Comparison of ENCODE assay signal across 8 mouse cellular contexts in the genomic region with DNA sequence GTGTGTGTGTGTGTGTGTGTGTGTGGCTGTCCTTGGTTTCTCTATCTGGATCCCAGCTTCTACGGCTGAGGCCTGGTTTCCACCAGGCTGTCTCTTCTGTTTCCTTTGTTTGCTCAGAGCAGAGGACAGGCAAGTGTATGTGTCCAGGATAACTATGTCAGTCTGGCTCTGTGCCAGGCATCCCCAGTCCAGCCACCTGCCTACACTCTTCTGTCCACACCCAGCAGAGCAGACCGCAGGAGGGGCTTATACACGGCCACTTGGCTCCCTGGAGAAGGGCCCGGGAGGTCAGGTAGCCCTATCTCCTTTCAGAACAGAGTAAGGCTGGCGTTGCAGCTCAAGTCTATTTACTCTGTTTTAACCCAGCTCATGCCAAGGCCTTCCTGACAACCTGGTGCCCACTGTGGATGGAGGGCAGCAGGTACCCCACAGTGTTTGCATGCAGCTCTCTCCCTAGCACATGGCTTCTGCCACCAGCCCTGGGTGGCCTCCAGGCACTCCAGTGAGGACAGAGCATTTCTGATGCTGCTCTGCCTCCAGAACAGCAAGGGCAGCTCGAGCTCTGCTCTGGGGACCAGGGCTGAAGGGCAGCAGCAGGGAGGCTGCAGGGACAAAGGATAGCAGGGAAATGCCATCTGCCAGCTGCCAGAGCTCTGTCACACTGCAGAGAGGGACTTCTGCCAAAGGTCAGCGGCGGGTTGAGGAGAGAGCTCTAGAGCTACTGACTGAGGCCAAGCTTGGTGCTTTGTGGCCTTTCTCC.
A peak's percentile ranks its signal among the peaks of the same experiment; 100 is the strongest.
DNase-seq lines count a peak whose midpoint lies in the region; ATAC-seq and TF ChIP-seq lines count a peak whose summit lies in the region.

No protein-coding gene starts in this region.

- no peaks in the 10 kb centered on the region for H3K4me1 ChIP-seq in kidney, adult 2 months (ENCODE audit: control insufficient read depth, insufficient read depth, low read length)
- H3K4me1 ChIP-seq in heart, embryonic 14.5 days (ENCODE audit: control insufficient read depth in 2 of 2, insufficient read depth in 2 of 2, low read length in 2 of 2): peaks cover 11 to 13% of the 10 kb centered on the region in 2 experiments
- H3K4me1 ChIP-seq in limb, embryonic 13.5 days: peaks cover 5% of the 10 kb centered on the region; the same call in 1 of the 2 replicates
- H3K4me1 ChIP-seq in neural tube, embryonic 12.5 days: peaks cover 44% of the 10 kb centered on the region

- no peaks in the 10 kb centered on the region for H3K9me3 ChIP-seq in heart, embryonic 14.5 days (ENCODE audit: control insufficient read depth, low read length)
- no peaks in the 10 kb centered on the region for H3K9me3 ChIP-seq in limb, embryonic 13.5 days
- no peaks in the 10 kb centered on the region for H3K9me3 ChIP-seq in neural tube, embryonic 12.5 days

- no peaks in the 10 kb centered on the region for H3K27me3 ChIP-seq in kidney, adult 2 months (replicated peaks; ENCODE audit: control insufficient read depth, insufficient read depth, low read length)
- no peaks in the 10 kb centered on the region for H3K27me3 ChIP-seq in heart, embryonic 14.5 days (ENCODE audit: control insufficient read depth, insufficient read depth, low read length)
- H3K27me3 ChIP-seq in limb, embryonic 13.5 days: no peaks in the 10 kb centered on the region
- no peaks in the 10 kb centered on the region for H3K27me3 ChIP-seq in neural tube, embryonic 12.5 days (replicated peaks)

- H3K4me2 ChIP-seq in heart, embryonic 14.5 days (ENCODE audit: low read length): no peak overlapping the region
- H3K4me2 ChIP-seq in limb, embryonic 13.5 days (replicated peaks): no peak overlapping the region
- no peak overlapping the region for H3K4me2 ChIP-seq in neural tube, embryonic 12.5 days (replicated peaks)

- H3K27ac ChIP-seq in kidney, adult 2 months (ENCODE audit: insufficient read depth, low read depth, low read length): no peak overlapping the region
- H3K27ac ChIP-seq in heart, embryonic 14.5 days (replicated peaks in 1 of 2; ENCODE audit: control insufficient read depth in 1 of 2, insufficient read depth in 1 of 2, low read depth in 2 of 2, low read length in 2 of 2): peak overlapping the region; percentile 35 to 52; a peak in 3 of 4 replicates
- H3K27ac ChIP-seq in limb, embryonic 13.5 days: no peak overlapping the region
- peak overlapping the region; percentile 57; the same call in 1 of the 2 replicates for H3K27ac ChIP-seq in neural tube, embryonic 12.5 days

- DNase-seq in kidney, adult 2 months: peak; percentile 57
- DNase-seq in kidney, adult 18-20 months: no peak
- peak; percentile 45 for DNase-seq in embryo, embryonic 11 days
- DNase-seq in thymus, postnatal 4 days: no peak
- no peak for DNase-seq in urinary bladder, postnatal 14 days (ENCODE audit: low spot score)

- no peak for ATAC-seq in heart, embryonic 14.5 days (ENCODE audit: insufficient number of reproducible peaks, insufficient read depth, low FRiP score, low read depth)
- peak; percentile 83 for ATAC-seq in limb, embryonic 13.5 days (ENCODE audit: low FRiP score, low read depth)
- peak; percentile 72 for ATAC-seq in neural tube, embryonic 12.5 days (ENCODE audit: low FRiP score, low read depth)

- no peak overlapping the region; the same call in 1 of the 2 replicates for H3K9ac ChIP-seq in heart, embryonic 14.5 days (ENCODE audit: low read length)
- no peak overlapping the region for H3K9ac ChIP-seq in limb, embryonic 13.5 days
- H3K9ac ChIP-seq in neural tube, embryonic 12.5 days: peak overlapping the region; percentile 43; the same call in 1 of the 2 replicates

- H3K36me3 ChIP-seq in kidney, adult 2 months (ENCODE audit: control insufficient read depth, insufficient read depth, low read length): no peaks in the 10 kb centered on the region
- H3K36me3 ChIP-seq in heart, embryonic 14.5 days (ENCODE audit: control insufficient read depth, insufficient read depth, low read length): peaks cover 16% of the 10 kb centered on the region
- H3K36me3 ChIP-seq in limb, embryonic 13.5 days: peaks cover 22% of the 10 kb centered on the region; the same call in 1 of the 2 replicates
- H3K36me3 ChIP-seq in neural tube, embryonic 12.5 days: no peaks in the 10 kb centered on the region

- TF ChIP-seq POLR2A in kidney, adult 2 months (IDR thresholded peaks at IDR 0.05; ENCODE audit: low read depth, low read length): no peak

- 63% methylated on average over 8 of the region's 8 CpGs for WGBS in kidney, adult 2 months
- WGBS in heart, embryonic 14.5 days: 29% methylated on average over 8 of the region's 8 CpGs
- 70% methylated on average over 8 of the region's 8 CpGs for WGBS in limb, embryonic 13.5 days
- WGBS in neural tube, embryonic 12.5 days: 45% methylated on average over 8 of the region's 8 CpGs

- no peak overlapping the region for H3K4me3 ChIP-seq in kidney, adult 2 months (ENCODE audit: insufficient read depth, low read depth, low read length)
- H3K4me3 ChIP-seq in heart, embryonic 14.5 days (ENCODE audit: control insufficient read depth in 1 of 2, insufficient read depth in 1 of 2, low read depth in 1 of 2, low read length in 2 of 2): no peak overlapping the region
- no peak overlapping the region for H3K4me3 ChIP-seq in limb, embryonic 13.5 days
- H3K4me3 ChIP-seq in neural tube, embryonic 12.5 days: no peak overlapping the region

- no peak for TF ChIP-seq CTCF in kidney, adult 2 months (conservative IDR thresholded peaks at IDR 0.05; ENCODE audit: insufficient read depth, insufficient read length, low read depth, low read length)

Comparison
In these comparisons a context has a peak if more than half of its experiments do, and no peak if none do; other contexts are left out.
1. DNase-seq: peak in kidney, adult 2 months (single experiment) and embryo, embryonic 11 days (single experiment); none in kidney, adult 18-20 months (single experiment), thymus, postnatal 4 days (single experiment) and urinary bladder, postnatal 14 days (single experiment).
2. H3K27ac ChIP-seq: peak in heart, embryonic 14.5 days (2 of 2) and neural tube, embryonic 12.5 days (single experiment); none in kidney, adult 2 months (single experiment) and limb, embryonic 13.5 days (single experiment).